Mouse (Mus musculus): ENCODE results near the gene Ncoa6. TPM values are rescaled to one million over a fixed set of nuclear protein-coding genes. Genes with fewer than 3 reads are reported as not detected.

Gene Ncoa6
- polyA plus RNA-seq, 1 experiment from 2014 or later: 28.9 TPM

- Histone ChIP-seq H3K27me3 (replicated peaks) (no peaks in the 10 kb centered on the region), H3K4me1 (peaks cover 45% of the 10 kb centered on the region), H3K4me3 (peak within 1 kb of the TSS; percentile 61), H3K9me3 (no peaks in the 10 kb centered on the region), H3K27ac (peak within 1 kb of the TSS; percentile 98), H3K9ac (peak within 1 kb of the TSS; percentile 90), H3K36me3 (replicated peaks) (no peaks in the 10 kb centered on the region), H3K4me2 (peak within 1 kb of the TSS; percentile 73)
- ATAC-seq (replicated peaks): no peak
- 37% methylated on average over 8 of the region's 8 CpGs for WGBS
Observed at GRCm38 (mm10) chr2:155380261-155381059, 93.2 kb downstream of the Ncoa6 start, which contains the start of gene Trp53inp2. Gene Trp53inp2, plus strand, starts transcription at chr2:155381059.

- Histone ChIP-seq H3K4me3 (no peak overlapping the region), H3K27ac (no peak overlapping the region), H3K9me3 (no peaks in the 10 kb centered on the region), H3K27me3 (replicated peaks) (no peaks in the 10 kb centered on the region), H3K4me1 (peaks cover 15% of the 10 kb centered on the region), H3K36me3 (replicated peaks) (no peaks in the 10 kb centered on the region), H3K9ac (no peak overlapping the region), H3K4me2 (no peak overlapping the region)
- ATAC-seq (replicated peaks): no peak
- WGBS: 85% methylated on average over 10 of the region's 10 CpGs
Observed at GRCm38 (mm10) chr2:155376191-155376590, 97.5 kb downstream of the Ncoa6 start.

DNA sequence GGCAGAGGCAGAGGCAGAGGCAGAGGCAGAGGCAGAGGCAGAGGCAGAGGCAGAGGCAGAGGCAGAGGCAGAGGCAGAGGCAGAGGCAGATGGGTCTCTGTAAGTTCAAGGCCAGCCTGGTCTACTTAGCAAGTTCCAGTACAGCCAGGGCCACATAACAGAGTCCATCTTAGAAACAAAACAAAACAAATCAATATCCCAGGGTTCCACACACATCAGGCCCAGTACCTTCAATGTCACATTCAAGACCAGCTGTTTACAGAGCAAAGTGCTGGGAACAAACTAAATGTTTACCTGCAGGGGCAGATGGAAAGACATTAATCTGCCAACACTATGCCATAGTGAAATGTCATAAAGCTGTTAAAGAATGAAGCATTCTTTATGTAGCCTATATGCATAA lies 99.2 kb downstream of the Ncoa6 start:
- no peak overlapping the region for H3K4me3 ChIP-seq
- no peaks in the 10 kb centered on the region for H3K27me3 ChIP-seq (replicated peaks)
- H3K4me2 ChIP-seq: no peak overlapping the region
- H3K4me1 ChIP-seq: 0 out of 2 replicates have a peak, but pooled peaks cover under 1% of the 10 kb centered on the region
- H3K9ac ChIP-seq: no peak overlapping the region
- H3K36me3 ChIP-seq (replicated peaks): no peaks in the 10 kb centered on the region
- no peaks in the 10 kb centered on the region for H3K9me3 ChIP-seq
- no peak for ATAC-seq (replicated peaks)
- no peak overlapping the region for H3K27ac ChIP-seq

DNA sequence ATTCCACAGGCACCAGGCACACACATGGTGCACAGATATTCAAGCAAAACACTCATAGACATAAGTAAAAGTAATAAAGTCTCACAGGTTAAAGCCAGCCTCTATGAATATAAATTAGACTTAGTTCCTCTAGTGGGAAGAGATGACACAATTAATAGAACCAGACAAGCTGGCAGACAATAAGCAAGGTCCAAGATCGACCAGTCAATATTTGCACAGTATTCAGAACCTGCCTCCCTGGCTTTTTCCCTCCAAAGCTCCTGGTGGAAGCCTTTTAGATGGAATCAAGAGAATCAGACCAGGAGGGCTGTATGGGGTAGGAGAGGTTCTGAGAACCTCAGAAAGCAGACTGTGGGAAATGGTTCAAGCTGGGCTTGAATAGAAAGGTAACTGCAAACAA lies 99.8 kb downstream of the Ncoa6 start:
- Histone ChIP-seq H3K9ac (no peak overlapping the region), H3K4me2 (no peak overlapping the region), H3K27ac (no peak overlapping the region), H3K4me3 (no peak overlapping the region), H3K9me3 (no peaks in the 10 kb centered on the region), H3K27me3 (replicated peaks) (no peaks in the 10 kb centered on the region), H3K36me3 (replicated peaks) (no peaks in the 10 kb centered on the region), H3K4me1 (no peaks in the 10 kb centered on the region)
- WGBS: 70% methylated on average over 1 of the region's 1 CpGs
- ATAC-seq (replicated peaks): no peak

DNA sequence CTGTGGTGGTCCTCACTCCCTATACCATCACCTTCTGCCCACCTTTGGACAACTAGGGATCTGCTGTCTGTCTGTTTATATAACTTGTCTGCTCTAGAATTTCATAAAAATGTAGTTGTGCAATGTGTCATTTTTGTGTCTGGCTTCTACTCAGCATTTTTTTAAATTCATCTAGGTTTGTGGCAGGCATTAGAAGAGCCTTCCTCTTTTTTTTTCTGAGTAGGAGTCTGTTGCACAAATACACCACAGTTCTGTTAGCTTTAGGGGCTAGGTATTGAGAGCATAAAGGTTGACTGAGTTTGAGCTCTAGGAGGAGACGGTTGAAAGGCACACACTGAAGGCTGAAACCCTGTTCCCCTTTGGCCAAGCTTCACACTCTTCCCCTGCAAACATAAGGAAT lies 100.4 kb downstream of the Ncoa6 start:
- WGBS: 81% methylated on average over 1 of the region's 1 CpGs
- Histone ChIP-seq H3K9ac (no peak overlapping the region), H3K27me3 (replicated peaks) (no peaks in the 10 kb centered on the region), H3K4me3 (no peak overlapping the region), H3K36me3 (replicated peaks) (no peaks in the 10 kb centered on the region), H3K9me3 (no peaks in the 10 kb centered on the region), H3K4me2 (no peak overlapping the region), H3K27ac (no peak overlapping the region), H3K4me1 (no peaks in the 10 kb centered on the region)
- no peak for ATAC-seq (replicated peaks)

DNA sequence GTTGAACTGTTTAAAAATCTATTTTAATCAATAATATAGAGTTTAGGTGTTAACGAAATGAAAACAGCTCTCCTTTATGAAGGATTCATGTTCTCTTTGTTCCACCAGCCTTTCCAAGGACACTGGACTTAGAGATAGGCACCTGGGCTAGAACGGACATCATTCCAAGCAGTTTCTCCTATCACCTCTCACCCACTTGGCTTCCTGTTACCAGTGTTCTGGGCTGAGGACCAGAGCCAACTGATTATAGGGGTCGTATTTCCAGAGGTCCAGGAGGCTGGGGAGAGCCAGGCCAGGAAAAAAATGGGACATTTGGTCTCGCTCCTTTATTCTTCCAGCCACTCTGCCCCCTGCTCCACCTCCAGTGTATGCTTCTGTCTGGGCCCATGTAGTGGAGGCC lies 101.2 kb downstream of the Ncoa6 start:
- no peak for ATAC-seq (replicated peaks)
- Histone ChIP-seq H3K27ac (no peak overlapping the region), H3K9me3 (no peaks in the 10 kb centered on the region), H3K36me3 (replicated peaks) (no peaks in the 10 kb centered on the region), H3K4me2 (no peak overlapping the region), H3K27me3 (replicated peaks) (no peaks in the 10 kb centered on the region), H3K4me1 (no peaks in the 10 kb centered on the region), H3K9ac (no peak overlapping the region), H3K4me3 (no peak overlapping the region)
- 69% methylated on average over 4 of the region's 4 CpGs for WGBS

- no peak overlapping the region for H3K4me3 ChIP-seq
- no peak for ATAC-seq (replicated peaks)
- no peak overlapping the region for H3K4me2 ChIP-seq
- H3K27ac ChIP-seq: no peak overlapping the region
- H3K9me3 ChIP-seq: no peaks in the 10 kb centered on the region
- WGBS: 71% methylated on average over 7 of the region's 7 CpGs
- H3K4me1 ChIP-seq: no peaks in the 10 kb centered on the region
- H3K27me3 ChIP-seq (replicated peaks): no peaks in the 10 kb centered on the region
- no peaks in the 10 kb centered on the region for H3K36me3 ChIP-seq (replicated peaks)
- H3K9ac ChIP-seq: no peak overlapping the region
Observed at GRCm38 (mm10) chr2:155369333-155369883, 104.3 kb downstream of the Ncoa6 start.

GRCm38 (mm10) chr2:155367635-155368284 lies 105.9 kb downstream of the Ncoa6 start:
- 81% methylated on average over 7 of the region's 7 CpGs for WGBS

DNA sequence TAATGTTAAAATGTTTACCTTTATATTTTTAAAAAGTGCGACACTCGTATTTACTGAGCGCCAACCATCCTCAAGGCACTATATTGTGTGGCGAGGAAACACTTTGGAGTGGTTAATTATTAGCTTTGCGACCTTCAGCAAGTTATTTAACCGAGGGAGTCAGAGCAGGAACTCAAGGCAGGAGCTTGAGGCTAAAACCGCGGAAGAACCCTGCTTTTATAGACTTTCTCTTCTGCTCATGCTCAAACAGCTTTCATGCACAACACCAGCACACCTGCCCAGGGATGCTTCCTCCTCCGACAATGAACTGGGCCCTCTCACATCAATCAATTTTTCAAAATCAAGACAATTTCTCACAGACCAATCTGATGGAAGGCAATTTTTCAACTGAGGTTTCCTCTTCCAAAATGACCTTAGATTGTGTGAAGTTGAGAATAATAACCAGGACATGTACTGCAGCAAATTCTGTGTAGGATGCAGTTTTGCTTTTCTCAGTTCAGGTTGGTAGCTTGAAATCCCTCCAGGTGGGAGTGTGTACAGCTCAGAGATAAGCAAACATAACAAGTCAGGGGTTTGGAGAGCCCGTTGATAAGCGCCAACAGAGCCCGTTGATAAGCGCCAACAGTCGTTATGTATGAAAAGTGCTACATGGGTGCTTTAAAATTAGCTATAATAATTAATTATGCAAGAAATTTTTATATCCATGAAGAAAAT lies 115.9 kb downstream of the Ncoa6 start:
- Histone ChIP-seq H3K9me3 (no peaks in the 10 kb centered on the region), H3K27ac (peak overlapping the region; percentile 83), H3K36me3 (replicated peaks) (no peaks in the 10 kb centered on the region), H3K27me3 (replicated peaks) (no peaks in the 10 kb centered on the region), H3K9ac (peak overlapping the region; percentile 50), H3K4me1 (peaks cover 17% of the 10 kb centered on the region), H3K4me3 (peak overlapping the region; percentile 60), H3K4me2 (peak overlapping the region; percentile 69)
- ATAC-seq (replicated peaks): peak; percentile 72
- 35% methylated on average over 14 of the region's 14 CpGs for WGBS

More at GRCm38 (mm10) chr2:155367635-155368284, 105.9 kb downstream of the Ncoa6 start:
- Histone ChIP-seq H3K4me3 (no peak overlapping the region), H3K4me2 (no peak overlapping the region), H3K27ac (no peak overlapping the region), H3K9ac (no peak overlapping the region), H3K9me3 (no peaks in the 10 kb centered on the region), H3K4me1 (no peaks in the 10 kb centered on the region), H3K36me3 (replicated peaks) (no peaks in the 10 kb centered on the region), H3K27me3 (replicated peaks) (no peaks in the 10 kb centered on the region)
- no peak for ATAC-seq (replicated peaks)

DNA sequence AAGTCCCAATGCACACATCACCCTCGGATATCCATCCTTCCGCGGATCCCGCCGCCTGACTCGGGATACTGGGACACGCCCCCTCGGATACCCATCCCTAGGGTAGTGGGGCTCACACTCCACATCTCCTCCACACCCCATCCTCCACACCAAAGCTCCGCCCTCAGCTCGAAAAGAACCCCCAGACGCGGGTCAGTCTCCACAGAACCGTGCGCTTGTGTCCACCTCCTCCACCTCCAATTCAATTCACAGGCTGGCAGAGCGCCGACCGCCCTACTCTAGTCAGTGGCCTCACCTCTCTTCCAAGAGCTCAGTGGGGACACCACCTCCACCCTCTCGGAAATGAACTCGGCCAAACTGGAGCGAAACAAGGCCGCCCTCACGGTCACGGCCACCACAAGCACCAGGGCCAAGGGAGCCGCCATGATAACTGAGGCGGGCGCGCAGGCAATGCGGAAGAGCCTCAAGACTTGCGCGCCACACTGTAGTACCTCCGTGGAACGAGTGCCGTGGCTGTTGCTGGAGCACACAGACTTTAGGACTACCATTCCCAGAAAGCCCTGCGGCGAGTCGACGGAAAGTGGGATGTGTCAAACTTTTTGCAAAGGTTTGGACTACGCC lies 116.6 kb downstream of the Ncoa6 start, which contains the start of gene Pigu:
Pigu (minus strand) TSS at position 460 of the 621 bp plus-strand sequence.
- peak within 1 kb of the TSS; percentile 83 for H3K27ac ChIP-seq
- no peaks in the 10 kb centered on the region for H3K27me3 ChIP-seq (replicated peaks)
- H3K9ac ChIP-seq: peak within 1 kb of the TSS; percentile 54
- no peaks in the 10 kb centered on the region for H3K9me3 ChIP-seq
- ATAC-seq (replicated peaks): peak; percentile 99
- WGBS: under 1% methylated on average over 38 of the region's 38 CpGs
- peaks cover 17% of the 10 kb centered on the region for H3K4me1 ChIP-seq
- no peaks in the 10 kb centered on the region for H3K36me3 ChIP-seq (replicated peaks)
- peak within 1 kb of the TSS; percentile 60 for H3K4me3 ChIP-seq
- peak within 1 kb of the TSS; percentile 69 for H3K4me2 ChIP-seq

GRCm38 (mm10) chr2:155354402-155354801 lies 119.3 kb downstream of the Ncoa6 start:
- H3K9me3 ChIP-seq: no peaks in the 10 kb centered on the region
- no peaks in the 10 kb centered on the region for H3K27me3 ChIP-seq (replicated peaks)
- H3K9ac ChIP-seq: no peak overlapping the region
- H3K4me2 ChIP-seq: no peak overlapping the region
- no peak for ATAC-seq (replicated peaks)
- no peak overlapping the region for H3K4me3 ChIP-seq
- WGBS: 88% methylated on average over 3 of the region's 3 CpGs
- no peaks in the 10 kb centered on the region for H3K36me3 ChIP-seq (replicated peaks)
- H3K27ac ChIP-seq: no peak overlapping the region
- H3K4me1 ChIP-seq: peaks cover 17% of the 10 kb centered on the region

DNA sequence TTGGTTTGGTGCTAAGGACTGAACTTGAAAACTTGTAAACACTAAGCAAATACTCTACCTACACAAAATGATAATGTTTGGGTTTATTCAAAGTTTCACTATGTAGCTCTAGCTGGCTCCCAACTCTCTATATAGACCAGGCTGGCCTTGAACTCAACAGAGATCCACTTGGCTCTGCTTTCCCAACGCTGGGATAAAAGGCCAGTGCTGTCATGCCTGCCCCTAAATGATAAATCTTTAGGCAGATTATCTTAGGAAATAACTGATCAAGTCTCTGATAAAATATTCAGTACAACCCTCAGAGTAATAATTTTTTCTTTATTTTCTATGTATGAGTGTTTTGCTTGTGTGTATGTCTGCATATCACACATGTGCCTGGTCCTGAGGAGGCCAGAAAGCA lies 127.0 kb downstream of the Ncoa6 start:
- WGBS: 89% methylated on average over 1 of the region's 1 CpGs
- no peak overlapping the region for H3K27ac ChIP-seq
- H3K4me1 ChIP-seq: no peaks in the 10 kb centered on the region
- H3K4me3 ChIP-seq: no peak overlapping the region
- H3K27me3 ChIP-seq (replicated peaks): no peaks in the 10 kb centered on the region
- no peak overlapping the region for H3K9ac ChIP-seq
- no peak overlapping the region for H3K4me2 ChIP-seq
- no peak for ATAC-seq (replicated peaks)
- H3K9me3 ChIP-seq: no peaks in the 10 kb centered on the region
- H3K36me3 ChIP-seq (replicated peaks): no peaks in the 10 kb centered on the region

Data from midbrain, embryonic 15.5 days (tissue).